Mouse (Mus musculus) embryonic fibroblast, embryonic 13.5 days (primary cell): ENCODE data around the gene Galnt15.

Source experiments
- CTCF ChIP-seq: IDR thresholded peaks from 2 replicates; pipeline ENCODE4 v1.5.1; 2011; ENCODE audit warnings: mild to moderate bottlenecking, control low read depth, low read length, moderate library complexity, borderline replicate concordance; ENCODE audit not compliant: insufficient read depth
- POLR2A ChIP-seq: IDR thresholded peaks from 2 replicates; pipeline ENCODE4 v1.6.1; 2011; ENCODE audit warnings: low read depth, mild to moderate bottlenecking, control low read depth, low read length, moderate library complexity

GRCm38 (mm10) chr14:32061398-32061797 lies 32.6 kb downstream of the Galnt15 start:
- TF ChIP-seq CTCF (no peak), POLR2A (no peak)
